Mouse (Mus musculus): ENCODE measurements around the gene Ntm. TPM values are rescaled to one million over a fixed set of nuclear protein-coding genes. Genes with fewer than 3 reads are reported as not detected.

Gene Ntm
- total and polyA plus RNA-seq, 3 experiments: not detected

DNA sequence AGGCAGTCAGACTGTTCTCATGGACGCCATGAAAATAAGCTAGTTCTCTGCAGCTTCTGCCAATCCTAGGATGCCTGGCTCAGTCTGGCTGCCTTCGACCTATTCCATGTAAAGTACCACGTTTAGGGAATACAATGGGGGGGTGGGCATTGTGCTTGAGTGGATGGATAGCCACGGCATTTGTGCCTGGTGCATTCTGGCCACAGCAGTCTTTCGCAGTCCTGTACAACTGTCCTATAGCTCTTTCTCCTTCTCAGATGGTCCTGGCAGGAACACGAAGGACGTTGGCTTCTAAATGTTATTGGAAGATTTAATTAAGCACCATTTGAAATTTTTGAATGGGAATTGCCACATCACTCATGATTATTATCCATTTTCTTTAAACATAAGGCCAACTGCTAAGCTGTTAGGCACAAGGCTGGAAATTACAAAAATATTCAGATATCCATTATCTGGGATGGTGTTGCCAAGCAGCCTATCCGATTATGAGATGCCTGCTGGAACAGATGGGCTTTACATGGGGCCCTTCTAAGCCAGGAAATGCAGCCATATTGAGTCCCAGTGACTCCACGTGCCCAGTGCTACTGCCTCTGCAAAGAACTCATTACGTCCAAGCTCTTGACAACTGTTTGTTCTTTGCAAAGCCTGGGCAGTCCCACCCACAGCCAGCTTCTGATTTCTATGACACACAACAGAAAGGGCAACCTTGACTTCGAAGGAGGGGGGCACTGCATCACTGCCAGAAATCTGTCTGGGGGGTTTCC lies 190.1 kb downstream of the Ntm start:
- H3K4me3 ChIP-seq (ENCODE audit: control insufficient read depth in 1 of 2, insufficient read depth in 1 of 2, low read depth in 2 of 2, low read length in 2 of 2): no peak overlapping the region
- H3K79me2 ChIP-seq (ENCODE audit: control insufficient read depth, insufficient read depth, low read length, poor library complexity): no peaks in the 10 kb centered on the region
- no peak overlapping the region for H3K9ac ChIP-seq (ENCODE audit: control insufficient read depth, low read depth, low read length, poor library complexity, severe bottlenecking)
- no peaks in the 10 kb centered on the region for H3K27me3 ChIP-seq (ENCODE audit: control insufficient read depth in 1 of 2, insufficient read depth in 2 of 2, low read length in 2 of 2)
- no peaks in the 10 kb centered on the region for H3K36me3 ChIP-seq (ENCODE audit: control insufficient read depth in 1 of 2, insufficient read depth in 2 of 2, low read length in 2 of 2)
- no peak overlapping the region for H3K27ac ChIP-seq (ENCODE audit: control insufficient read depth, low read depth, low read length)
- no peak for DNase-seq (ENCODE audit: low read depth, low spot score)
- no peak for TF ChIP-seq CHD2 (IDR thresholded peaks at IDR 0.05; ENCODE audit: low read length)
- no peak for TF ChIP-seq ZNF384 (IDR thresholded peaks at IDR 0.05; ENCODE audit: low read depth, low read length)
- no peak for TF ChIP-seq ZC3H11A (IDR thresholded peaks at IDR 0.05; ENCODE audit: low read depth, low read length)
- TF ChIP-seq POLR2AphosphoS5 (IDR thresholded peaks at IDR 0.05; ENCODE audit: borderline replicate concordance, low read depth, low read length): no peak
- no peak for TF ChIP-seq USF1 (IDR thresholded peaks at IDR 0.05; ENCODE audit: low read depth, low read length)
- TF ChIP-seq POLR2AphosphoS2 (IDR thresholded peaks at IDR 0.05; ENCODE audit: low read length): no peak
- TF ChIP-seq CHD1 (IDR thresholded peaks at IDR 0.05; ENCODE audit: low read depth, low read length): no peak
- TF ChIP-seq ZKSCAN1 (IDR thresholded peaks at IDR 0.05; ENCODE audit: low read depth, low read length): no peak
- TF ChIP-seq RCOR1 (IDR thresholded peaks at IDR 0.05; ENCODE audit: low read depth, low read length): no peak
- no peak for TF ChIP-seq SMC3 (IDR thresholded peaks at IDR 0.05; ENCODE audit: low read depth, low read length)
- no peak for TF ChIP-seq RAD21 (IDR thresholded peaks at IDR 0.05; ENCODE audit: low read depth, low read length)
- H3K4me1 ChIP-seq (ENCODE audit: control insufficient read depth in 1 of 2, insufficient read depth in 2 of 2, low read length in 2 of 2): no peaks in the 10 kb centered on the region
- no peaks in the 10 kb centered on the region for H3K9me3 ChIP-seq (replicated peaks; ENCODE audit: insufficient read depth, low read length)

DNA sequence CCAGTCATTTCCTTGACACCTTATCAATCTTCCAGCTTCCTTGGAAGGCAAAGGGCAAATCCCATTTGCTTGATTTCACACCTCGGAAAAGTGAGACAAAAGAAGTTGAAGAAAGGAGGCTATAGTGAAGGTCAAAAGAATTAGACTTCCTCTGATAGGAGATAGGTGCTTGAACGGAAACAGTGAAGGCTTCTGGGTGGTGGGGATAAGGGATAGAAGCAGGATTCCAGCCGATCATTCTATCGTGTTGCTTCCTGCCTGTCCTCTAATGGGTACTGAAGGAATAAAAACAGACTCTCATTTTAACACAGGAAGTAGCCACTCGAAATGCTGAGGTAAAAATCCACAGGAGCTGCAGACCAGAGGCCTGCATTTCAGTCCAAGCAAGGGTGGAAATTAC lies 191.1 kb downstream of the Ntm start:
- H3K4me3 ChIP-seq (ENCODE audit: control insufficient read depth in 1 of 2, insufficient read depth in 1 of 2, low read depth in 2 of 2, low read length in 2 of 2): no peak overlapping the region
- TF ChIP-seq SIN3A (IDR thresholded peaks at IDR 0.05; ENCODE audit: low read length) (no peak), CTCF (IDR thresholded peaks at IDR 0.05 in 2 of 3, conservative IDR thresholded peaks at IDR 0.05 in 1 of 3; ENCODE audit: control insufficient read depth in 1 of 3, insufficient read depth in 1 of 3, low read depth in 2 of 3, low read length in 3 of 3, poor library complexity in 1 of 3, severe bottlenecking in 1 of 3) (no peak), NRF1 (IDR thresholded peaks at IDR 0.05; ENCODE audit: insufficient read depth, low read depth, low read length, poor library complexity, severe bottlenecking) (no peak), MAFK (IDR thresholded peaks at IDR 0.05; ENCODE audit: borderline replicate concordance, low read depth, low read length) (no peak), ZMIZ1 (IDR thresholded peaks at IDR 0.05; ENCODE audit: low read depth, low read length) (no peak), ZKSCAN1 (IDR thresholded peaks at IDR 0.05; ENCODE audit: low read depth, low read length) (no peak), POLR2A (IDR thresholded peaks at IDR 0.05; ENCODE audit: control insufficient read depth in 1 of 2, insufficient read depth in 1 of 2, low read depth in 1 of 2, low read length in 2 of 2, poor library complexity in 1 of 2) (no peak), SMC3 (IDR thresholded peaks at IDR 0.05; ENCODE audit: low read depth, low read length) (no peak), RCOR1 (IDR thresholded peaks at IDR 0.05; ENCODE audit: low read depth, low read length) (no peak), GATA1 (IDR thresholded peaks at IDR 0.05; ENCODE audit: low read depth, low read length) (no peak), NELFE (IDR thresholded peaks at IDR 0.05; ENCODE audit: low read depth, low read length) (no peak), MYB (IDR thresholded peaks at IDR 0.05; ENCODE audit: low read depth, low read length) (no peak), TBP (IDR thresholded peaks at IDR 0.05; ENCODE audit: low read depth, low read length) (no peak), TAL1 (IDR thresholded peaks at IDR 0.05; ENCODE audit: low read length) (no peak), EP300 (IDR thresholded peaks at IDR 0.05; ENCODE audit: low read depth in 1 of 2, low read length in 2 of 2) (no peak), USF2 (IDR thresholded peaks at IDR 0.05; ENCODE audit: borderline replicate concordance in 1 of 2, insufficient read depth in 1 of 2, low read depth in 1 of 2, low read length in 2 of 2) (no peak)
- no peaks in the 10 kb centered on the region for H3K36me3 ChIP-seq (ENCODE audit: control insufficient read depth in 1 of 2, insufficient read depth in 2 of 2, low read length in 2 of 2)
- no peaks in the 10 kb centered on the region for H3K79me2 ChIP-seq (ENCODE audit: control insufficient read depth, insufficient read depth, low read length, poor library complexity)
- no peaks in the 10 kb centered on the region for H3K4me1 ChIP-seq (ENCODE audit: control insufficient read depth in 1 of 2, insufficient read depth in 2 of 2, low read length in 2 of 2)
- no peak overlapping the region for H3K9ac ChIP-seq (ENCODE audit: control insufficient read depth, low read depth, low read length, poor library complexity, severe bottlenecking)
- no peak overlapping the region for H3K27ac ChIP-seq (ENCODE audit: control insufficient read depth, low read depth, low read length)
- H3K9me3 ChIP-seq (replicated peaks; ENCODE audit: insufficient read depth, low read length): no peaks in the 10 kb centered on the region
- no peak for DNase-seq (ENCODE audit: low read depth, low spot score)
- H3K27me3 ChIP-seq (ENCODE audit: control insufficient read depth in 1 of 2, insufficient read depth in 2 of 2, low read length in 2 of 2): no peaks in the 10 kb centered on the region

Measured in MEL (cell line).